Mouse (Mus musculus) lung, adult 2 months (tissue): ENCODE results near the gene Pax5.

Experiments
- CTCF ChIP-seq: fragments of 200-500 bp; IDR thresholded peaks from 2 replicates; pipeline ENCODE4 v1.5.1; 2011; ENCODE audit warnings: mild to moderate bottlenecking, low read length, control low read depth; ENCODE audit not compliant: insufficient read depth
- POLR2A ChIP-seq: fragments of 200-500 bp; IDR thresholded peaks from 2 replicates; pipeline ENCODE4 v1.6.1; 2011; ENCODE audit warnings: low read depth, mild to moderate bottlenecking, control low read depth, low read length, borderline replicate concordance; ENCODE audit errors: extremely low read depth

DNA sequence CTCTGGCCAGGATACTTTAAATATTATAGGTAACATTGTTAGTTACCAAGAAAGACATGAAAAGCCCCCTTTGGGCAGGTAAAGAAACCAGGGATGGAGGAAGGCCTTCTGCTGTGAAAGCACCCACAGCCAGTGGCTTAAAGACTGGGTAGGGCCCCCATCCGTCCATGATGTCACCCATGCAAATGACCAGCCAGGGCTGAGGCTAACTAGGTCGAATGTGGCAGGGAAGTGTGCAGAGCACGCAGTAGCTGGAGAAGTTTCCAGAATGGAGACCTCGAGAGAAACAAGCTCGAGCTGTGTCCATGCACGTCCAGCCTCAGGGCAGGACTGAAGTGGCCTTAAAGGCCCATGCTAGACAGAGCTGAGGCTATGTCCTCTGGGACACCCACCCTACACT, 42.9 kb downstream of the Pax5 start:
- TF ChIP-seq CTCF: no peak
- no peak for TF ChIP-seq POLR2A
